Mouse (Mus musculus) left cerebral cortex, adult 6 months (tissue): Measurements from ENCODE around the gene Cldn34c1. TPM values are rescaled to one million over a fixed set of nuclear protein-coding genes. Genes with fewer than 3 reads are reported as not detected.

ENCODE experiments used
- long read RNA-seq, 2 experiments: library from polyadenylated mRNA; unstranded; transcript quantifications; one replicate each; pipeline ENCODE4 v2.0.0; 2019 to 2020
- polyA plus RNA-seq: library from polyadenylated mRNA; unstranded; fragments of <200 nt; fragmentation: Nextera tagmentation; gene quantifications from 2 replicates; pipeline ENCODE4 v1.2.3, GENCODE M21; 2021

Gene Cldn34c1
- 5.3 and 5.7 TPM in 2 replicates for polyA plus RNA-seq
- long read RNA-seq, experiment 1, partial matches to known transcripts, result 1 of 12 reads
- long read RNA-seq, experiment 1, other reads (novel, unspliced or antisense), result 7 of 12 reads
- long read RNA-seq, experiment 2, transcript Cldn34c1-201 (3 exons, 3,301 nt), result major isoform, 5 of 6 reads
- long read RNA-seq, experiment 2, partial matches to known transcripts, result 0 of 6 reads
- long read RNA-seq, experiment 2, other reads (novel, unspliced or antisense), result 1 of 6 reads

GRCm38 (mm10) chrX:123103291-123104260, at the start of gene Cldn34c1:
Gene Cldn34c1 (plus strand): TSS chrX:123103495.

GRCm38 (mm10) chrX:123222381-123222780, 119.1 kb downstream of the Cldn34c1 start, which contains the start of gene Srsx:
Gene Srsx (minus strand): TSS chrX:123222481.

Other genes starting within 250 kb of the Cldn34c1 start
- gene Gm17521, start 73.8 kb upstream of the Cldn34c1 start, polyA plus RNA-seq, result not detected in 2 replicates
- not detected in 2 replicates for gene Srsx, start 119.0 kb downstream of the Cldn34c1 start, polyA plus RNA-seq
- not detected in 2 replicates for gene Gm17577, start 143.4 kb downstream of the Cldn34c1 start, polyA plus RNA-seq